Mouse (Mus musculus): ENCODE data around the gene Cd2.

DNA sequence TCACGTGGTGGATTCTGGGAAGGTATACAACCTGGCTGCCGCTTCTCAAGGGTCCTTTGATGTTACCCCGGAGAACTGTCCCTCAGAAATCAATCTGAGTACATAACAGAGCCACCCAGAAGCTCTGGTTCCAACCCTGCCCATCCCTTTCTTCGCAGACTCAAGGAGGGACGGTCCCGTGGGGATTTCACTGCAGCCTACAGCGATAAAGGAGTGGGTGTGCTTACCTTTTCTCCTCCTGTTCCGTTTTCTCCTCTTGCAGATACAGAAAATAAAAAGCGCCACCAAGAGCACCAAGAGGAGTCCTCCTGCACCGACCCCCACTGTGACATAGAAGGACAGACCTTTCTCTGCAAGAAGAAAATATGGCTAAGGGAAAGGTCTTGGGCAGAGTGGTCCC is 8.2 kb downstream of the Cd2 start:
- TF ChIP-seq CTCF (IDR thresholded peaks at IDR 0.05 in 2 of 3, conservative IDR thresholded peaks at IDR 0.05 in 1 of 3; ENCODE audit: control insufficient read depth in 1 of 3, insufficient read depth in 1 of 3, low read depth in 2 of 3, low read length in 3 of 3, poor library complexity in 1 of 3, severe bottlenecking in 1 of 3): no peak
- TF ChIP-seq POLR2AphosphoS5 (IDR thresholded peaks at IDR 0.05; ENCODE audit: borderline replicate concordance, low read depth, low read length): no peak
- no peak for TF ChIP-seq GATA1 (IDR thresholded peaks at IDR 0.05; ENCODE audit: low read depth, low read length)
- TF ChIP-seq E2F4 (IDR thresholded peaks at IDR 0.05; ENCODE audit: borderline replicate concordance, low read depth, low read length): no peak
- no peak for TF ChIP-seq GABPA (IDR thresholded peaks at IDR 0.05; ENCODE audit: low read depth, low read length)
- no peak for TF ChIP-seq NELFE (IDR thresholded peaks at IDR 0.05; ENCODE audit: low read depth, low read length)
- no peak for TF ChIP-seq HCFC1 (IDR thresholded peaks at IDR 0.05; ENCODE audit: low read depth, low read length)
- no peak for TF ChIP-seq ZNF384 (IDR thresholded peaks at IDR 0.05; ENCODE audit: low read depth, low read length)

All from MEL (cell line).